Mouse (Mus musculus): ENCODE results near the gene Hspa2.

DNA sequence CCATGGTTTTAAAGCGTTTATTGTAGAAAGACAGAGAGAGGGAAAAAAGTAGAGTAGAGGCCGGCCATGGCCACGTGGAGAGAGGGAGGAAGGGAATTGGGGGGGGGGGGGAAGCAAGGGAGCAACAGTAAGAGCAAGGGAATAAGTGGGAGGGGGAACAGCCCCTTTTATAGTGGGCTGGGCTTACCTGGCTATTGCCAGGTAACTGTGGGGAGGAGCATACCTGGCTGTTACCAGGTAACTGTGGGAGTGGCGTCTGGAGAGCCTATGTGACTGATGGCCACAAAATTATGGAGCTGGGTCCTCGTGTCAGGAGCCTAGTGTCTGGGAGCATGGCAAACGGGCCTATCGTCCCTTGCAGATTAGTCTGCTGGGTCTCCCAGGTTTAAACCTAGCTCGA is 31.6 kb downstream of the Hspa2 start:
- TF ChIP-seq CHD2 (IDR thresholded peaks at IDR 0.05; ENCODE audit: low read length) (no peak), MAX (IDR thresholded peaks at IDR 0.05; ENCODE audit: low read length) (no peak), POLR2A (IDR thresholded peaks at IDR 0.05; ENCODE audit: low read depth, low read length) (no peak), RAD21 (IDR thresholded peaks at IDR 0.05; ENCODE audit: low read depth, low read length) (no peak)

Data from CH12.LX (cell line).